Mouse (Mus musculus): ENCODE results near the gene Grifin. TPM values are rescaled to one million over a fixed set of nuclear protein-coding genes. Genes with fewer than 3 reads are reported as not detected.

Gene Grifin
- total and polyA plus RNA-seq, 2 experiments from 2014 or later, result 0.36 TPM; not detected in 1

DNA sequence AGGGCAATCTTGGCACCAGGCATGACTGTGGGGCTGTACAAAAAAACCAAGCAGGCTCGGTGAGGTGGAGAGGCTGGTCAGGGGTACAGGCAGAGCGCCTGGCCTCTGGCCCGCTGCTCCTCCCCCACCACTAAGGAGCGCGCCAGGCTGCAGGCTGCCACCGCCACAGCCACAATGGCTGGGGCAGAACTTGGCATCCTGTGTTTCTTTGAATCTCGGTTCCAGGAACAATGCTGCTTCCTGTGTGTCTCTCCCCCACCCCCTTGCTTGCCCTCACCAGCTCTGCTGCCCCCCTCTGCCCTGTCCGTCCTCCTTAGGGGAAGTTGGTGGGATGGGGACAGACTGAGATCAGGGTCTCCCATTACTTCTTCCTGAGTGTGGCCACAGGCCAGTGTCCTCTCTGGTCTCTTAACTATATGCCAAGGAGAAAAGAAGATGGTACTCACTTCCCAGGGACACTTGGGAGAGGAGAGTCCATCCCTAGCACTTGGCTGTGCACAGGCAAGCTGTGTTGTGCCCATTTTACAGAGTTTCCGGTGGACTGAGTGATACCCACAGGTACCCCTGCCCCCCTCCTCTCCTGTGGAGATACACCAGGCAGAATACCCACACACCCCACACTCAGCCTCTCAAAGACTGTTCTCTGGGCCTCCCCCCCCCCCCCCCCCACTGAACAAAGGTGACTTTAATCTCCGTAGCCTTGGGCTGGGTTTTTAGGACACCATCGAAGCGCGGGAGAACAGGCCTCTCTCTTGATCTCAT is 44.8 kb upstream of the Grifin start:
- peaks cover 14% of the 10 kb centered on the region for H3K4me1 ChIP-seq (ENCODE audit: insufficient read depth)
- H3K27ac ChIP-seq (ENCODE audit: low read depth, low read length), result peak overlapping the region; percentile 60
- H3K9me3 ChIP-seq (ENCODE audit: low read length), result no peaks in the 10 kb centered on the region
- H3K4me3 ChIP-seq (ENCODE audit: low read depth, low read length), result peak overlapping the region; percentile 49
- peak overlapping the region; percentile 51 for H3K9ac ChIP-seq
- H3K4me2 ChIP-seq (ENCODE audit: low read depth), result peak overlapping the region; percentile 97
- ATAC-seq (peak; percentile 37), DNase-seq (no peak)
- 9% methylated on average over 13 of the region's 13 CpGs for whole genome bisulfite sequencing
- H3K36me3 ChIP-seq (ENCODE audit: insufficient read depth), result no peaks in the 10 kb centered on the region
- TF ChIP-seq CTCF (IDR thresholded peaks at IDR 0.05; ENCODE audit: low read depth), result no peak
- peaks cover 25% of the 10 kb centered on the region for H3K27me3 ChIP-seq (ENCODE audit: insufficient read depth, low read length)

GRCm38 (mm10) chr5:140608634-140609015 is 43.8 kb upstream of the Grifin start:
- peaks cover 14% of the 10 kb centered on the region for H3K4me1 ChIP-seq (ENCODE audit: insufficient read depth)
- DNase-seq (peak; percentile 67), ATAC-seq (peak; percentile 42)
- H3K36me3 ChIP-seq (ENCODE audit: insufficient read depth), result no peaks in the 10 kb centered on the region
- H3K4me3 ChIP-seq (ENCODE audit: low read depth, low read length), result peak overlapping the region; percentile 49
- peak overlapping the region; percentile 69 for H3K27ac ChIP-seq (ENCODE audit: low read depth, low read length)
- peak overlapping the region; percentile 97 for H3K4me2 ChIP-seq (ENCODE audit: low read depth)
- no peaks in the 10 kb centered on the region for H3K9me3 ChIP-seq (ENCODE audit: low read length)
- H3K9ac ChIP-seq, result peak overlapping the region; percentile 31
- no peak for TF ChIP-seq CTCF (IDR thresholded peaks at IDR 0.05; ENCODE audit: low read depth)
- H3K27me3 ChIP-seq (ENCODE audit: insufficient read depth, low read length), result peaks cover 25% of the 10 kb centered on the region
- 3% methylated on average over 16 of the region's 16 CpGs for whole genome bisulfite sequencing

GRCm38 (mm10) chr5:140607836-140608633 is 43.2 kb upstream of the Grifin start:
- H3K4me3 ChIP-seq (ENCODE audit: low read depth, low read length), result peak overlapping the region; percentile 49
- peak overlapping the region; percentile 56 for H3K9ac ChIP-seq
- H3K36me3 ChIP-seq (ENCODE audit: insufficient read depth), result no peaks in the 10 kb centered on the region
- 1% methylated on average over 17 of the region's 17 CpGs for WGBS
- no peaks in the 10 kb centered on the region for H3K9me3 ChIP-seq (ENCODE audit: low read length)
- no peak for TF ChIP-seq CTCF (IDR thresholded peaks at IDR 0.05; ENCODE audit: low read depth)
- DNase-seq (no peak), ATAC-seq (no peak)
- H3K27me3 ChIP-seq (ENCODE audit: insufficient read depth, low read length), result peaks cover 25% of the 10 kb centered on the region
- peaks cover 14% of the 10 kb centered on the region for H3K4me1 ChIP-seq (ENCODE audit: insufficient read depth)
- peak overlapping the region; percentile 69 for H3K27ac ChIP-seq (ENCODE audit: low read depth, low read length)
- H3K4me2 ChIP-seq (ENCODE audit: low read depth), result peak overlapping the region; percentile 97

GRCm38 (mm10) chr5:140607001-140607835 is 42.3 kb upstream of the Grifin start, which contains the start of gene Lfng:
TSS of gene Lfng (plus strand) at chr5:140607320.
- Histone ChIP-seq H3K4me1 (ENCODE audit: insufficient read depth) (peaks cover 14% of the 10 kb centered on the region), H3K36me3 (ENCODE audit: insufficient read depth) (no peaks in the 10 kb centered on the region), H3K27me3 (ENCODE audit: insufficient read depth, low read length) (peaks cover 25% of the 10 kb centered on the region), H3K9me3 (ENCODE audit: low read length) (no peaks in the 10 kb centered on the region), H3K9ac (peak within 1 kb of the TSS; percentile 56), H3K27ac (ENCODE audit: low read depth, low read length) (peak within 1 kb of the TSS; percentile 69), H3K4me3 (ENCODE audit: low read depth, low read length) (peak within 1 kb of the TSS; percentile 49), H3K4me2 (ENCODE audit: low read depth) (peak within 1 kb of the TSS; percentile 97)
- 2% methylated on average over 90 of the region's 91 CpGs for WGBS
- DNase-seq (peak; percentile 83), ATAC-seq (peak; percentile 57)
- no peak for TF ChIP-seq CTCF (IDR thresholded peaks at IDR 0.05; ENCODE audit: low read depth)

DNA sequence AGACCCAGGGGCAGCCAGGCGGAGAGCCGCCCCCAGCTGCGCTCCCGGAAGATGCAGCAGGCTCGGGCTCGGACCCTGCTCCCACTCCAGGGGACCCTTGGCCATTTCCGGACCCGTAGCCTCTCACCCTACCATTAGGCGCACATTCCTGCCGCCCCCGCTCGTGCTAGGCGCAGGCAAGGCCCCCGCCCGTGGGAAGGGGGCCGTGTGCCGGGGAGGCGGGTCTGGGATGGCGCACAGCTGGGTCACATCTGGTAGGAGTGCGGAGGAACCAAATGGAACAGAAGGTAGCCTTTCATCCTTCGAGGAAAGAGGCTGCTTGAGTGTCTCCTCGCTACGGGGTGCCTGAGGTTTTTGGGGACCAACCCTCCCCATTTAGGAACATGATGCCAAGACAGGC is 41.5 kb upstream of the Grifin start:
- Histone ChIP-seq H3K4me1 (ENCODE audit: insufficient read depth) (peaks cover 12% of the 10 kb centered on the region), H3K4me2 (ENCODE audit: low read depth) (peak overlapping the region; percentile 97), H3K27me3 (ENCODE audit: insufficient read depth, low read length) (peaks cover 25% of the 10 kb centered on the region), H3K4me3 (ENCODE audit: low read depth, low read length) (peak overlapping the region; percentile 49), H3K27ac (ENCODE audit: low read depth, low read length) (no peak overlapping the region), H3K9ac (peak overlapping the region; percentile 56; the same call in 1 of the 2 replicates), H3K9me3 (ENCODE audit: low read length) (no peaks in the 10 kb centered on the region), H3K36me3 (ENCODE audit: insufficient read depth) (no peaks in the 10 kb centered on the region)
- 3% methylated on average over 23 of the region's 23 CpGs for WGBS
- ATAC-seq (no peak), DNase-seq (no peak)
- no peak for TF ChIP-seq CTCF (IDR thresholded peaks at IDR 0.05; ENCODE audit: low read depth)

- Histone ChIP-seq H3K9ac (no peak overlapping the region), H3K4me2 (ENCODE audit: low read depth) (no peak overlapping the region), H3K9me3 (ENCODE audit: low read length) (no peaks in the 10 kb centered on the region), H3K4me3 (ENCODE audit: low read depth, low read length) (no peak overlapping the region), H3K36me3 (ENCODE audit: insufficient read depth) (no peaks in the 10 kb centered on the region), H3K4me1 (ENCODE audit: insufficient read depth) (peaks cover 4% of the 10 kb centered on the region; the same call in 1 of the 2 replicates), H3K27ac (ENCODE audit: low read depth, low read length) (no peak overlapping the region), H3K27me3 (ENCODE audit: insufficient read depth, low read length) (peaks cover 23% of the 10 kb centered on the region)
- WGBS, result 59% methylated on average over 3 of the region's 3 CpGs
- TF ChIP-seq CTCF (IDR thresholded peaks at IDR 0.05; ENCODE audit: low read depth), result no peak
- no peak for ATAC-seq
- DNase-seq, result no peak
These were observed 40.4 kb upstream of the Grifin start for GRCm38 (mm10) chr5:140605228-140605627.

All from forebrain, postnatal 0 days (tissue).